Mouse (Mus musculus) lung, embryonic 14.5 days (tissue): ENCODE results near the gene Kat7. TPM values are rescaled to one million over a fixed set of nuclear protein-coding genes. Genes with fewer than 3 reads are reported as not detected.

Experiments
- ATAC-seq: fragments of 200-750 bp; cut with Nextera tagmentation; 2 replicates; pipeline ENCODE4 v1.8.0; 2017; ENCODE audit warnings: mild to moderate bottlenecking, moderate TSS enrichment, moderate library complexity; ENCODE audit not compliant: insufficient read depth
- DNase-seq: peaks from one replicate; pipeline ENCODE4 v3.0.0-alpha.2; 2015
- H3K27ac ChIP-seq: fragments of 300-500 bp; sonication (generic); 2 replicates; pipeline ENCODE4 v1.5.1; 2014; ENCODE audit warnings: low read depth, mild to moderate bottlenecking, moderate library complexity
- H3K27me3 ChIP-seq: fragments of 300-500 bp; sonication (generic); 2 replicates; pipeline ENCODE4 v1.6.1; 2014; ENCODE audit warnings: low read length, control low read depth; ENCODE audit not compliant: insufficient read depth
- H3K36me3 ChIP-seq: fragments of 300-500 bp; sonication (generic); 2 replicates; pipeline ENCODE4 v1.6.1; 2014; ENCODE audit warnings: control low read depth; ENCODE audit not compliant: insufficient read depth
- H3K4me1 ChIP-seq: fragments of 300-500 bp; sonication (generic); 2 replicates; pipeline ENCODE4 v1.6.1; 2014; ENCODE audit warnings: antibody characterized with exemption, control low read depth; ENCODE audit not compliant: insufficient read depth
- H3K4me2 ChIP-seq: fragments of 300-500 bp; sonication (generic); 2 replicates; pipeline ENCODE4 v1.6.1; 2014; ENCODE audit warnings: mild to moderate bottlenecking
- H3K4me3 ChIP-seq: fragments of 300-500 bp; sonication (generic); 2 replicates; pipeline ENCODE4 v1.5.1; 2014; ENCODE audit warnings: low read depth, low read length
- H3K9ac ChIP-seq: fragments of 300-500 bp; sonication (generic); 2 replicates; pipeline ENCODE4 v1.6.1; 2014
- H3K9me3 ChIP-seq: fragments of 300-500 bp; sonication (generic); 2 replicates; pipeline ENCODE4 v1.6.1; 2016; ENCODE audit warnings: low read depth, low read length, control low read depth
- CTCF ChIP-seq: IDR thresholded peaks from 2 replicates; pipeline ENCODE4 v1.5.1; 2016; ENCODE audit warnings: antibody characterized with exemption, low read depth
- WGBS: fragments of 180-500 bp; shearing (Covaris S2); extraction: QIAGEN DNeasy Blood & Tissue Kit; methylation state at CpG from one replicate; pipeline ENCODE4 v1.1.7; 2014; 5-methylcytosine and 5-hydroxymethylcytosine counted together
- polyA plus RNA-seq: library from polyadenylated mRNA; unstranded; fragments of >200 nt; fragmentation: Nextera tagmentation; extraction: Ambion mirVana; gene quantifications from 2 replicates; pipeline ENCODE4 v1.2.1, GENCODE M21; 2014

Kat7 gene
- polyA plus RNA-seq, 1 experiment from 2014 or later: 83.7 TPM

GRCm38 (mm10) chr11:95231688-95232328 is 78.2 kb downstream of the Kat7 start:
- Histone ChIP-seq H3K4me2 (peak overlapping the region; percentile 46), H3K4me3 (peak overlapping the region; percentile 2; the same call in 1 of the 2 replicates), H3K9ac (no peak overlapping the region), H3K4me1 (0 out of 2 replicates have a peak, but pooled peaks cover 3% of the 10 kb centered on the region), H3K9me3 (no peaks in the 10 kb centered on the region), H3K27ac (no peak overlapping the region), H3K36me3 (no peaks in the 10 kb centered on the region), H3K27me3 (no peaks in the 10 kb centered on the region)
- WGBS: 9% methylated on average over 24 of the region's 24 CpGs
- ATAC-seq (peak; percentile 43; the same call in 1 of the 2 replicates), DNase-seq (peak; percentile 82)
- peak; percentile 89 for TF ChIP-seq CTCF

- Histone ChIP-seq H3K9ac (no peak overlapping the region), H3K27me3 (peaks cover 22% of the 10 kb centered on the region), H3K4me3 (no peak overlapping the region), H3K9me3 (no peaks in the 10 kb centered on the region), H3K27ac (peak overlapping the region; percentile 79), H3K4me1 (peaks cover 14% of the 10 kb centered on the region), H3K4me2 (no peak overlapping the region), H3K36me3 (no peaks in the 10 kb centered on the region)
- ATAC-seq (no peak), DNase-seq (peak; percentile 57)
- WGBS: 30% methylated on average over 5 of the region's 5 CpGs
- no peak for TF ChIP-seq CTCF
These were observed 82.6 kb downstream of the Kat7 start for GRCm38 (mm10) chr11:95227467-95227866.

- H3K36me3 ChIP-seq: no peaks in the 10 kb centered on the region
- 13% methylated on average over 7 of the region's 7 CpGs for WGBS
- H3K27me3 ChIP-seq: peaks cover 27% of the 10 kb centered on the region
- no peak for TF ChIP-seq CTCF
- peak; percentile 78 for ATAC-seq
- no peak overlapping the region for H3K9ac ChIP-seq
- no peaks in the 10 kb centered on the region for H3K9me3 ChIP-seq
- peak overlapping the region; percentile 30; the same call in 1 of the 2 replicates for H3K4me3 ChIP-seq
- peak overlapping the region; percentile 61 for H3K4me2 ChIP-seq
- H3K4me1 ChIP-seq: peaks cover 11% of the 10 kb centered on the region
- H3K27ac ChIP-seq: peak overlapping the region; percentile 89
- DNase-seq: peak; percentile 74
These were observed 84.6 kb downstream of the Kat7 start for GRCm38 (mm10) chr11:95225448-95225847.

Other genes with a start within 250 kb of the Kat7 start
- gene Itga3, start 233.4 kb downstream of the Kat7 start, polyA plus RNA-seq: 27.1 and 28.4 TPM in 2 replicates
- 0.11 and 0.18 TPM in 2 replicates for gene Dlx3, start 190.1 kb downstream of the Kat7 start, polyA plus RNA-seq
- 0.31 and 0.57 TPM in 2 replicates for gene Dlx4, start 164.0 kb downstream of the Kat7 start, polyA plus RNA-seq
- not detected in 2 replicates for gene Tac4, start 48.7 kb downstream of the Kat7 start, polyA plus RNA-seq
- gene Fam117a, start 26.8 kb upstream of the Kat7 start, polyA plus RNA-seq: 12.9 and 14.6 TPM in 2 replicates
- gene Slc35b1, start 74.4 kb upstream of the Kat7 start, polyA plus RNA-seq: 104 and 112 TPM in 2 replicates
- gene Spop, start 103.8 kb upstream of the Kat7 start, polyA plus RNA-seq: 112 and 114 TPM in 2 replicates
- 0.18 and 0.28 TPM in 2 replicates for gene Nxph3, start 204.3 kb upstream of the Kat7 start, polyA plus RNA-seq